ENCODE assay signal across 8 mouse cellular contexts in the genomic region with DNA sequence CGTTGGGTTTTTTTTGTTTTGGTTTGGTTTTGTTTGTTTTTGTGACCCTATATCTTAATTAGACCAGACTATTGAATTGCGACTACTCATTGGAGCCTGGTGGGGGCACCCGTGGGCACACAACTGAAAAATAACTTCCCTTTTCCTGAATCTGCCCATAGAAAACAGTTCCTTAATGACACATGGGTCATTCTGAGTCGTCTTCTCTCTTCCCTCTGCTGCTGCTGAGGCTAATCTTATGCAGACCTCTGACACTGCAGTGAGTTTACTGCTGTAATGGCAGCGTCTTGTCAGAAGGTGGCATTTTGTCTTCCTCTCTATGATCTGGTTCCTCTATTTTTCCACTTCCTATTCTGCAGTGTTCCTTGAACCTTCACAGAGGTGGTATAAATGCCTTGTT. TPM values are rescaled to one million over a fixed set of nuclear protein-coding genes. Genes with fewer than 3 reads are reported as not detected.
DNase-seq lines count a peak whose midpoint lies in the region; ATAC-seq and TF ChIP-seq lines count a peak whose summit lies in the region.

No protein-coding gene starts in this region.

- no peak overlapping the region for H3K9ac ChIP-seq in limb, embryonic 11.5 days (ENCODE audit: low read length)
- peak overlapping the region; percentile 55; the same call in 1 of the 2 replicates for H3K9ac ChIP-seq in midbrain, postnatal 0 days (replicated peaks; ENCODE audit: low read length, poor library complexity, severe bottlenecking)

- H3K36me3 ChIP-seq in kidney, adult 2 months (ENCODE audit: control insufficient read depth, insufficient read depth, low read length), result peaks cover 2% of the 10 kb centered on the region; the same call in 1 of the 2 replicates
- H3K36me3 ChIP-seq in limb, embryonic 11.5 days (ENCODE audit: control insufficient read depth, insufficient read depth, low read length), result no peaks in the 10 kb centered on the region; the same call in 1 of the 2 replicates
- peaks cover 24% of the 10 kb centered on the region for H3K36me3 ChIP-seq in midbrain, postnatal 0 days (ENCODE audit: insufficient read depth, low read length)

- under 1% methylated on average over 5 of the region's 5 CpGs for WGBS in kidney, adult 2 months
- WGBS in limb, embryonic 11.5 days, result 5% methylated on average over 5 of the region's 5 CpGs
- WGBS in midbrain, postnatal 0 days, result 5% methylated on average over 5 of the region's 5 CpGs

- ATAC-seq in limb, embryonic 11.5 days (ENCODE audit: insufficient number of reproducible peaks, low FRiP score, low TSS enrichment, low read depth), result no peak
- peak; percentile 21; the same call in 1 of the 2 replicates for ATAC-seq in midbrain, postnatal 0 days (ENCODE audit: low FRiP score)

- peak overlapping the region; percentile 73 for H3K4me2 ChIP-seq in limb, embryonic 11.5 days (ENCODE audit: low read depth, severe bottlenecking)
- peak overlapping the region; percentile 52 for H3K4me2 ChIP-seq in midbrain, postnatal 0 days (ENCODE audit: low read depth, low read length, poor library complexity, severe bottlenecking)

- H3K27ac ChIP-seq in kidney, adult 2 months (ENCODE audit: insufficient read depth, low read depth, low read length), result no peak overlapping the region
- no peak overlapping the region for H3K27ac ChIP-seq in embryonic fibroblast, embryonic 13.5 days (ENCODE audit: insufficient read depth, low read length)
- no peak overlapping the region for H3K27ac ChIP-seq in limb, embryonic 11.5 days (replicated peaks; ENCODE audit: low read depth, low read length)
- H3K27ac ChIP-seq in midbrain, postnatal 0 days (ENCODE audit: low read depth, low read length), result peak overlapping the region; percentile 26

- peak; percentile 6 for DNase-seq in kidney, adult 2 months
- no peak for DNase-seq in kidney, adult 9 months
- DNase-seq in MEL-GATA-1-ER (ENCODE audit: extremely low read depth, low read depth), result peak; percentile 89
- DNase-seq in limb, embryonic 11.5 days (ENCODE audit: low spot score), result peak; percentile 22
- DNase-seq in midbrain, postnatal 0 days (ENCODE audit: low spot score), result peak; percentile 50
- no peak for DNase-seq in gastrocnemius, postnatal 10 days
- no peak for DNase-seq in ovary, postnatal 10 days (ENCODE audit: low spot score)

- peaks cover 6% of the 10 kb centered on the region; the same call in 1 of the 2 replicates for H3K4me1 ChIP-seq in kidney, adult 2 months (ENCODE audit: control insufficient read depth, insufficient read depth, low read length)
- H3K4me1 ChIP-seq in embryonic fibroblast, embryonic 13.5 days (ENCODE audit: control insufficient read depth, insufficient read depth, low read length), result peaks cover 2% of the 10 kb centered on the region; the same call in 1 of the 2 replicates
- H3K4me1 ChIP-seq in limb, embryonic 11.5 days (ENCODE audit: control insufficient read depth, insufficient read depth, low read length), result peaks cover 3% of the 10 kb centered on the region; the same call in 1 of the 2 replicates
- peaks cover 8% of the 10 kb centered on the region; the same call in 1 of the 2 replicates for H3K4me1 ChIP-seq in midbrain, postnatal 0 days (ENCODE audit: insufficient read depth, low read length)

- TF ChIP-seq CTCF in kidney, adult 2 months (conservative IDR thresholded peaks at IDR 0.05; ENCODE audit: insufficient read depth, insufficient read length, low read depth, low read length), result peak; percentile 22; the same call in 1 of the 2 replicates
- TF ChIP-seq CTCF in embryonic fibroblast, embryonic 13.5 days (IDR thresholded peaks at IDR 0.05; ENCODE audit: borderline replicate concordance, insufficient read depth, low read length), result no peak
- TF ChIP-seq CTCF in midbrain, postnatal 0 days (IDR thresholded peaks at IDR 0.05), result peak; percentile 71; the same call in 1 of the 2 replicates

- H3K9me3 ChIP-seq in limb, embryonic 11.5 days (ENCODE audit: control insufficient read depth, low read length), result no peaks in the 10 kb centered on the region
- no peaks in the 10 kb centered on the region for H3K9me3 ChIP-seq in midbrain, postnatal 0 days (ENCODE audit: low read length)

- TF ChIP-seq POLR2A in kidney, adult 2 months (IDR thresholded peaks at IDR 0.05; ENCODE audit: low read depth, low read length), result no peak
- no peak for TF ChIP-seq POLR2A in embryonic fibroblast, embryonic 13.5 days (IDR thresholded peaks at IDR 0.05; ENCODE audit: low read depth, low read length)

- peak overlapping the region; percentile 76 for H3K4me3 ChIP-seq in kidney, adult 2 months (ENCODE audit: insufficient read depth, low read depth, low read length)
- H3K4me3 ChIP-seq in embryonic fibroblast, embryonic 13.5 days (ENCODE audit: insufficient read depth, low read length), result peak overlapping the region; percentile 88
- H3K4me3 ChIP-seq in limb, embryonic 11.5 days (ENCODE audit: low read depth, low read length), result peak overlapping the region; percentile 74
- H3K4me3 ChIP-seq in midbrain, postnatal 0 days (ENCODE audit: low read depth, low read length), result peak overlapping the region; percentile 48

- H3K27me3 ChIP-seq in kidney, adult 2 months (replicated peaks; ENCODE audit: control insufficient read depth, insufficient read depth, low read length), result no peaks in the 10 kb centered on the region
- no peaks in the 10 kb centered on the region for H3K27me3 ChIP-seq in limb, embryonic 11.5 days (ENCODE audit: control insufficient read depth, insufficient read depth, low read length)
- H3K27me3 ChIP-seq in midbrain, postnatal 0 days (ENCODE audit: insufficient read depth, low read length), result no peaks in the 10 kb centered on the region

RNA-seq across cellular contexts. Expression of gene D6Wsu163e, which starts 0.7 kb away (rescaled TPM):
- polyA plus RNA-seq in kidney, adult 2 months (2012; rRNA removed), result 5.9 and 8.7 TPM in 2 replicates
- 22.2 and 26.7 TPM in 2 replicates for polyA plus RNA-seq in embryonic fibroblast, embryonic 13.5 days (2011; ENCODE audit: insufficient read length, low read depth, missing spikeins)
- polyA plus RNA-seq in limb, embryonic 11.5 days (2014; fragmentation: Nextera tagmentation; extraction: Ambion mirVana), result 17.0 and 17.2 TPM in 2 replicates
- 22.0 and 23.9 TPM in 2 replicates for total RNA-seq in midbrain, postnatal 0 days (2014; rRNA removed)
- 33.0 and 34.1 TPM in 2 replicates for polyA plus RNA-seq in midbrain, postnatal 0 days (2015; fragmentation: Nextera tagmentation; extraction: Ambion mirVana)
- 10 to 100 TPM in 1 of 2 experiments, 1 to 10 TPM in 1; 8.7 to 10.3 TPM for total RNA-seq in gastrocnemius, postnatal 10 days (2021)

RNA-seq across cellular contexts. Expression of gene Rad51ap1, which starts 1.1 kb away (rescaled TPM):
- polyA plus RNA-seq in kidney, adult 2 months (2012; rRNA removed), result 0.54 and 0.75 TPM in 2 replicates
- polyA plus RNA-seq in embryonic fibroblast, embryonic 13.5 days (2011; ENCODE audit: insufficient read length, low read depth, missing spikeins), result 18.5 and 30.1 TPM in 2 replicates
- polyA plus RNA-seq in limb, embryonic 11.5 days (2014; fragmentation: Nextera tagmentation; extraction: Ambion mirVana), result 90.7 and 92.9 TPM in 2 replicates
- 4.0 and 4.1 TPM in 2 replicates for total RNA-seq in midbrain, postnatal 0 days (2014; rRNA removed)
- polyA plus RNA-seq in midbrain, postnatal 0 days (2015; fragmentation: Nextera tagmentation; extraction: Ambion mirVana), result 6.2 and 9.8 TPM in 2 replicates
- total RNA-seq in gastrocnemius, postnatal 10 days (2021), result 10 to 100 TPM in 1 of 2 experiments, 1 to 10 TPM in 1; 7.0 to 10.1 TPM

RNA-seq across cellular contexts. Expression of gene Dyrk4, which starts 18.8 kb away (rescaled TPM):
- not detected in 2 replicates for polyA plus RNA-seq in kidney, adult 2 months (2012; rRNA removed)
- 0.23 TPM in 1 of 2 replicates, not detected in the other for polyA plus RNA-seq in embryonic fibroblast, embryonic 13.5 days (2011; ENCODE audit: insufficient read length, low read depth, missing spikeins)
- not detected in 2 replicates for polyA plus RNA-seq in limb, embryonic 11.5 days (2014; fragmentation: Nextera tagmentation; extraction: Ambion mirVana)
- not detected in 2 replicates for total RNA-seq in midbrain, postnatal 0 days (2014; rRNA removed)
- polyA plus RNA-seq in midbrain, postnatal 0 days (2015; fragmentation: Nextera tagmentation; extraction: Ambion mirVana), result 0.07 and 0.12 TPM in 2 replicates
- not detected for total RNA-seq in gastrocnemius, postnatal 10 days (2021)

Comparison
In these comparisons a context has a peak if more than half of its experiments do, and no peak if none do; other contexts are left out.
1. DNase-seq: peak in kidney, adult 2 months (single experiment), MEL-GATA-1-ER (single experiment), limb, embryonic 11.5 days (single experiment) and midbrain, postnatal 0 days (single experiment); none in kidney, adult 9 months (single experiment), gastrocnemius, postnatal 10 days (single experiment) and ovary, postnatal 10 days (single experiment).
2. Peak in every context shown above with its lines, with median percentiles within 50 percentile points of each other: H3K4me3 ChIP-seq.